Mouse (Mus musculus): Measurements from ENCODE around the gene Cacng5. TPM values are rescaled to one million over a fixed set of nuclear protein-coding genes. Genes with fewer than 3 reads are reported as not detected.

The Cacng5 gene
- polyA plus RNA-seq, 1 experiment from 2014 or later: 0.28 TPM

GRCm38 (mm10) chr11:107861738-107862137 is 53.1 kb downstream of the Cacng5 start:
- 76% methylated on average over 5 of the region's 5 CpGs for WGBS
- no peak for ATAC-seq
- no peaks in the 10 kb centered on the region for H3K9me3 ChIP-seq (ENCODE audit: control insufficient read depth, low read length)
- H3K4me1 ChIP-seq (ENCODE audit: control insufficient read depth, insufficient read depth, low read length): no peaks in the 10 kb centered on the region
- H3K9ac ChIP-seq (ENCODE audit: low read depth, low read length): no peak overlapping the region
- no peak overlapping the region for H3K27ac ChIP-seq (ENCODE audit: low read length)
- no peaks in the 10 kb centered on the region for H3K27me3 ChIP-seq (replicated peaks; ENCODE audit: control insufficient read depth, insufficient read depth, low read length)
- no peak overlapping the region for H3K4me3 ChIP-seq (ENCODE audit: low read length)
- H3K36me3 ChIP-seq (ENCODE audit: control insufficient read depth, insufficient read depth, low read length): no peaks in the 10 kb centered on the region
- no peak overlapping the region for H3K4me2 ChIP-seq (ENCODE audit: low read depth, low read length)

- Histone ChIP-seq H3K9ac (ENCODE audit: low read depth, low read length) (no peak overlapping the region), H3K27ac (ENCODE audit: low read length) (no peak overlapping the region), H3K9me3 (ENCODE audit: control insufficient read depth, low read length) (no peaks in the 10 kb centered on the region), H3K36me3 (ENCODE audit: control insufficient read depth, insufficient read depth, low read length) (no peaks in the 10 kb centered on the region), H3K4me1 (ENCODE audit: control insufficient read depth, insufficient read depth, low read length) (no peaks in the 10 kb centered on the region), H3K27me3 (replicated peaks; ENCODE audit: control insufficient read depth, insufficient read depth, low read length) (no peaks in the 10 kb centered on the region), H3K4me3 (ENCODE audit: low read length) (no peak overlapping the region), H3K4me2 (ENCODE audit: low read depth, low read length) (no peak overlapping the region)
- ATAC-seq: no peak
- WGBS: 95% methylated on average over 4 of the region's 4 CpGs
Measured at GRCm38 (mm10) chr11:107859871-107860270, 55.0 kb downstream of the Cacng5 start.

DNA sequence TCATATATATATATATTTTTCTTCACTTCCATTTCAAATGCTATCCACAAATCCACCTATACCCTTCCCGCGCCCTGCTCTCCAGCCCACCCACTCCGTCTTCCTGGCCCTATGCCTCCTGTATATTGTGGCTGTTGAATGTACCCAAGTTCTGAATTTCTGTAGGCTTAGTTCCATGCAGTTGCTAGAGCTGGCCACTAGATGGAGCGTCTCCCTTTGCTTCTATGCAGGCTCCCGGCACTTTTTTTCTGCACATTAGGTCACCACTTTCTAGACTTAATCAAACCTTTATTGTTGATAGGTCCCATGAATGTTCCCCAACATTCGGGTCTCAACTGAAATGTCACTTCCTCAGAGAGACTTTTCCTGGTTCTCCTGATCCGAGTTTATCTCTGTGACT is 55.6 kb downstream of the Cacng5 start:
- 20% methylated on average over 7 of the region's 7 CpGs for WGBS
- no peaks in the 10 kb centered on the region for H3K9me3 ChIP-seq (ENCODE audit: control insufficient read depth, low read length)

GRCm38 (mm10) chr11:107853088-107853487 is 61.8 kb downstream of the Cacng5 start:
- no peaks in the 10 kb centered on the region for H3K27me3 ChIP-seq (replicated peaks; ENCODE audit: control insufficient read depth, insufficient read depth, low read length)
- H3K4me1 ChIP-seq (ENCODE audit: control insufficient read depth, insufficient read depth, low read length): no peaks in the 10 kb centered on the region
- H3K9ac ChIP-seq (ENCODE audit: low read depth, low read length): no peak overlapping the region
- no peaks in the 10 kb centered on the region for H3K9me3 ChIP-seq (ENCODE audit: control insufficient read depth, low read length)
- 31% methylated on average over 1 of the region's 1 CpGs for WGBS
- ATAC-seq: no peak
- no peak overlapping the region for H3K27ac ChIP-seq (ENCODE audit: low read length)
- no peaks in the 10 kb centered on the region for H3K36me3 ChIP-seq (ENCODE audit: control insufficient read depth, insufficient read depth, low read length)
- no peak overlapping the region for H3K4me2 ChIP-seq (ENCODE audit: low read depth, low read length)
- no peak overlapping the region for H3K4me3 ChIP-seq (ENCODE audit: low read length)

More for the DNA sequence above, 55.6 kb downstream of the Cacng5 start:
- no peaks in the 10 kb centered on the region for H3K4me1 ChIP-seq (ENCODE audit: control insufficient read depth, insufficient read depth, low read length)
- no peaks in the 10 kb centered on the region for H3K36me3 ChIP-seq (ENCODE audit: control insufficient read depth, insufficient read depth, low read length)
- no peak overlapping the region for H3K9ac ChIP-seq (ENCODE audit: low read depth, low read length)
- no peak overlapping the region for H3K4me3 ChIP-seq (ENCODE audit: low read length)
- no peak overlapping the region for H3K27ac ChIP-seq (ENCODE audit: low read length)
- no peaks in the 10 kb centered on the region for H3K27me3 ChIP-seq (replicated peaks; ENCODE audit: control insufficient read depth, insufficient read depth, low read length)
- no peak for ATAC-seq
- H3K4me2 ChIP-seq (ENCODE audit: low read depth, low read length): no peak overlapping the region

DNA sequence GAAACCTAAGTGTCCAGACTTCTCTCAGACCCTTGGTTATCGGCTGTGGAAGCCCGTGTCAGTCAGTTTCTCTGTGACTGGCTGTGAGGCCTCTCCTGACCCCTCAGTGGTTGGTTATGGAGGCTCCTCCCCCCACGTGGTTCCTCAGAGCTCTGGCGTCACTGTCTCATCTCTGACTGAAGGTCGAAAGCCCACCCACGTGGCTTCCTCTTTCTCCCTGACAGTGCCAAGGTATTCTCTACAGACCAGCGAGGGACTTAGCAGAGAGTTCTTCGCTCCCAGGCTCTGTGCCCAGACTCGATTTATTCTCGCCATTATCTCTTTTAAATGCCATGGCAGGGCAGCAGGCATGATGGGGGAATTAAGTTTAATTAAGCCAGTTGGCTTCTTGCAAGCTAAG is 65.2 kb downstream of the Cacng5 start:
- WGBS: 44% methylated on average over 10 of the region's 10 CpGs
- H3K9ac ChIP-seq (ENCODE audit: low read depth, low read length): no peak overlapping the region

DNA sequence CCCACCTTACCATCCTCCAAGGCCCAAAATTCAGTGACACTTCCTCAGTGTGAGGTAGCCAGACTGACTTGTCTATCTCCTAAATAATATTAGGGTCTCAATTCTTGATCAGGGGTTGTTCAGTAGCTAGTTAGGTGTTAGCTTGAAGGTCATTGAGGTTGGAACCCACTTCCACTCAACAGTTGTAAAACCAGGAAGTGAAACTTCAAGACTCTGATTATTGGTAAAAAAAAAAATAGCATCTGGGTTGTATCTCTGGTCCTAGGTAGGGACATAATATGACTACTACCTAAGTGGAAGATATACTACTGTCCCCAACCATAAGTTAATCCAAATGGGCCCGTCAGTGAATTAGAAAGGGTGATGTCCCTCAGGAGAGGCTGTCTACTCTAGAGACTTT is 70.7 kb downstream of the Cacng5 start:
- Histone ChIP-seq H3K4me1 (ENCODE audit: control insufficient read depth, insufficient read depth, low read length) (no peaks in the 10 kb centered on the region), H3K27ac (ENCODE audit: low read length) (no peak overlapping the region), H3K4me2 (ENCODE audit: low read depth, low read length) (no peak overlapping the region), H3K4me3 (ENCODE audit: low read length) (no peak overlapping the region), H3K9ac (ENCODE audit: low read depth, low read length) (no peak overlapping the region), H3K36me3 (ENCODE audit: control insufficient read depth, insufficient read depth, low read length) (no peaks in the 10 kb centered on the region), H3K27me3 (replicated peaks; ENCODE audit: control insufficient read depth, insufficient read depth, low read length) (no peaks in the 10 kb centered on the region), H3K9me3 (ENCODE audit: control insufficient read depth, low read length) (no peaks in the 10 kb centered on the region)
- 87% methylated on average over 1 of the region's 1 CpGs for WGBS
- no peak for ATAC-seq

More for the DNA sequence above, 65.2 kb downstream of the Cacng5 start:
- no peak overlapping the region for H3K4me3 ChIP-seq (ENCODE audit: low read length)
- H3K4me1 ChIP-seq (ENCODE audit: control insufficient read depth, insufficient read depth, low read length): no peaks in the 10 kb centered on the region
- H3K36me3 ChIP-seq (ENCODE audit: control insufficient read depth, insufficient read depth, low read length): no peaks in the 10 kb centered on the region
- H3K27ac ChIP-seq (ENCODE audit: low read length): no peak overlapping the region
- ATAC-seq: no peak
- no peaks in the 10 kb centered on the region for H3K27me3 ChIP-seq (replicated peaks; ENCODE audit: control insufficient read depth, insufficient read depth, low read length)
- H3K9me3 ChIP-seq (ENCODE audit: control insufficient read depth, low read length): no peaks in the 10 kb centered on the region
- H3K4me2 ChIP-seq (ENCODE audit: low read depth, low read length): no peak overlapping the region

DNA sequence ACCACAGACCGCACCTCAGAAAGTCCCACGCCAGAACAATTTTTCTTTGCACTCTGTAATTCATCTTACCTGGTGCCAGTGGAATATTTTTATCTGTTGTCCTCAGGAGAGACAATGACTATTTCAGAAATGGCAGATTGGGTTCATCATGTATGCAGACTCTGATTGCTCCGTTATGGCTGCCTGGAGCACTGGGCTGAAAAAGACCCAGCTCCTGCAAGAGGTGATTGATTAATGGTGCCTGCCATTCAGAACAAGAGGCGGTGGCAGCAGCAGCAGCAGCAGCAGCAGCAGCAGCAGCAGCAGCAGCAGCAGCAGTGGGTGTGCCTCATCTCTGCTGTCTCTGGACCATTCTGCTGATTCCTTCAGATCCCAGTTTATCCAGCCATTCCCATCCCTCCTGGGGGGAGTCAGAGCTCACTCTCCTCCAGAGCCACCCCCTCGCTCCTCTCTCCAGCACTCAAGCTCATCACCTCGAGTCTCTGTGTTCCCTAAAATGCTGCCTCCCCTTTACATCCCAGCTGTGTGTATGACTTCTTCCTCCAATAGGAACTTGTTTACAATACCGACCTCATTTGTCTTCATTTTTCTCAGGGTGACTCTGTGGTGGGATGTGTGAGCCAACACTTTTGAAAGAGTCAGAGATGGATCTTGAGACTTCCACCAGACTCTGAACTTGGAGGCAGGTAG is 81.4 kb downstream of the Cacng5 start:
- 55% methylated on average over 7 of the region's 7 CpGs for WGBS

More for the DNA sequence above, 81.4 kb downstream of the Cacng5 start:
- no peak overlapping the region for H3K27ac ChIP-seq (ENCODE audit: low read length)
- H3K4me3 ChIP-seq (ENCODE audit: low read length): no peak overlapping the region
- H3K4me2 ChIP-seq (ENCODE audit: low read depth, low read length): no peak overlapping the region
- H3K9ac ChIP-seq (ENCODE audit: low read depth, low read length): no peak overlapping the region
- no peaks in the 10 kb centered on the region for H3K9me3 ChIP-seq (ENCODE audit: control insufficient read depth, low read length)
- no peak for ATAC-seq
- no peaks in the 10 kb centered on the region for H3K4me1 ChIP-seq (ENCODE audit: control insufficient read depth, insufficient read depth, low read length)
- no peaks in the 10 kb centered on the region for H3K36me3 ChIP-seq (ENCODE audit: control insufficient read depth, insufficient read depth, low read length)
- no peaks in the 10 kb centered on the region for H3K27me3 ChIP-seq (replicated peaks; ENCODE audit: control insufficient read depth, insufficient read depth, low read length)

Other genes starting within 250 kb of the Cacng5 start
- 0.18 TPM in 1 of 2 replicates, not detected in the other for gene Cacng1, start 198.5 kb downstream of the Cacng5 start, polyA plus RNA-seq (2015; fragmentation: Nextera tagmentation; extraction: Ambion mirVana)
- 2.6 and 2.8 TPM in 2 replicates for gene Cacng4, start 120.5 kb downstream of the Cacng5 start, polyA plus RNA-seq (2015; fragmentation: Nextera tagmentation; extraction: Ambion mirVana)

All from intestine, embryonic 16.5 days (tissue).